Mouse (Mus musculus): ENCODE results near the gene Gatad1. TPM values are rescaled to one million over a fixed set of nuclear protein-coding genes. Genes with fewer than 3 reads are reported as not detected.
"Not testable (repeated sequence)": the region's sequence is repeated elsewhere in the genome, so short reads cannot be mapped to it uniquely, and the experiment has no call there.

Gatad1 gene
- total RNA-seq, 2 experiments from 2014 or later: 99.2 to 106 TPM

- intact Hi-C loops (cut with DNase I): loop anchor here (5.0 kb wide), 1 partner anchor 463 kb away; no protein-coding TSS in a partner anchor
- DNase-seq: no peak
Measured at GRCm38 (mm10) chr5:3644621-3645020, 12.4 kb downstream of the Gatad1 start.

- no peak for DNase-seq
- intact Hi-C loops (cut with DNase I): no loop called here
Measured at GRCm38 (mm10) chr5:3635286-3635685, 21.7 kb downstream of the Gatad1 start.

- no peak for DNase-seq
- intact Hi-C loops (cut with DNase I): no loop called here
Measured at GRCm38 (mm10) chr5:3633951-3634350, 23.0 kb downstream of the Gatad1 start.

- no peak for DNase-seq
- intact Hi-C loops (cut with DNase I): no loop called here
Measured at GRCm38 (mm10) chr5:3633315-3633714, 23.7 kb downstream of the Gatad1 start.

- intact Hi-C loops (cut with DNase I): no loop called here
- no peak for DNase-seq
Measured at GRCm38 (mm10) chr5:3632285-3632684, 24.7 kb downstream of the Gatad1 start.

GRCm38 (mm10) chr5:3631512-3632271 lies 25.3 kb downstream of the Gatad1 start:
- DNase-seq: no peak
- intact Hi-C loops (cut with DNase I): no loop called here

GRCm38 (mm10) chr5:3630055-3630454 lies 26.9 kb downstream of the Gatad1 start:
- no peak for DNase-seq
- intact Hi-C loops (cut with DNase I): no loop called here

- no peak for DNase-seq
- intact Hi-C loops (cut with DNase I): no loop called here
Measured at GRCm38 (mm10) chr5:3620486-3620885, 36.5 kb downstream of the Gatad1 start.

GRCm38 (mm10) chr5:3611835-3612234 lies 45.1 kb downstream of the Gatad1 start:
- DNase-seq; intact Hi-C loops (cut with DNase I): not testable (repeated sequence)

GRCm38 (mm10) chr5:3609241-3609640 lies 47.7 kb downstream of the Gatad1 start:
- intact Hi-C loops (cut with DNase I): no loop called here
- DNase-seq: no peak

GRCm38 (mm10) chr5:3607114-3607513 lies 49.9 kb downstream of the Gatad1 start:
- intact Hi-C loops (cut with DNase I): no loop called here
- DNase-seq: no peak

- no peak for DNase-seq
- intact Hi-C loops (cut with DNase I): no loop called here
Measured at GRCm38 (mm10) chr5:3600790-3601189, 56.2 kb downstream of the Gatad1 start.

- intact Hi-C loops (cut with DNase I): no loop called here
- no peak for DNase-seq
Measured at GRCm38 (mm10) chr5:3600298-3600697, 56.7 kb downstream of the Gatad1 start.

- DNase-seq: no peak
- intact Hi-C loops (cut with DNase I): no loop called here
Measured at GRCm38 (mm10) chr5:3598766-3599165, 58.2 kb downstream of the Gatad1 start.

GRCm38 (mm10) chr5:3597171-3597570 lies 59.8 kb downstream of the Gatad1 start:
- no peak for DNase-seq
- intact Hi-C loops (cut with DNase I): no loop called here

GRCm38 (mm10) chr5:3596399-3596766 lies 60.6 kb downstream of the Gatad1 start, which contains the start of gene Rbm48:
Gene Rbm48 (minus strand): TSS chr5:3596585.
- intact Hi-C loops (cut with DNase I): no loop called here
- DNase-seq: peak; percentile 80 to 87

GRCm38 (mm10) chr5:3595693-3596398 lies 61.1 kb downstream of the Gatad1 start, which contains the start of gene Pex1:
Gene Pex1 (plus strand): TSS chr5:3596066.
- DNase-seq: peak; percentile 97 to 98
- intact Hi-C loops (cut with DNase I): no loop called here

Small RNA genes within 50 kb of the gene (microRNA-seq; reads per million reads assigned to microRNA genes)
- gene Gm22926 (0 reads per million in 2 experiments), gene Gm26238 (0 reads per million in 2 experiments)

Other genes starting within 250 kb of the Gatad1 start
- gene Fam133b, start 113.4 kb downstream of the Gatad1 start, total RNA-seq (2021): 10 to 100 TPM; 20.8 to 21.4 TPM
- 1 to 10 TPM; 2.8 to 3.6 TPM for gene 1700109H08Rik, start 85.6 kb downstream of the Gatad1 start, total RNA-seq (2021)
- gene Pex1, start 61.1 kb downstream of the Gatad1 start, total RNA-seq (2021): 10 to 100 TPM; 11.0 to 12.1 TPM
- gene Rbm48, start 60.6 kb downstream of the Gatad1 start, total RNA-seq (2021): 1 to 10 TPM; 5.9 to 6.6 TPM
- gene Tmbim7, start 6.0 kb downstream of the Gatad1 start, total RNA-seq (2021): not detected
- 10 to 100 TPM; 28.7 to 29.8 TPM for gene Ankib1, start 145.7 kb upstream of the Gatad1 start, total RNA-seq (2021)
- gene Krit1, start 146.0 kb upstream of the Gatad1 start, total RNA-seq (2021): 10 to 100 TPM; 31.7 to 35.7 TPM
- under 1 TPM; 0.07 to 0.17 TPM for gene Lrrd1, start 188.0 kb upstream of the Gatad1 start, total RNA-seq (2021)
- gene Mterf1a, start 236.7 kb upstream of the Gatad1 start, total RNA-seq (2021): 1 to 10 TPM; 3.2 to 3.3 TPM

All from heart, postnatal 10 days (tissue).